In genomic region chr9:30936674-30937438, GRCm38 (mm10) we compare ENCODE assay signal across 8 mouse cellular contexts. TPM values are rescaled to one million over a fixed set of nuclear protein-coding genes. Genes with fewer than 3 reads are reported as not detected.
DNase-seq lines count a peak whose midpoint lies in the region; ATAC-seq and TF ChIP-seq lines count a peak whose summit lies in the region.

No protein-coding gene starts in this region.

- ATAC-seq in forebrain, embryonic 14.5 days, result peak; percentile 80
- no peak for ATAC-seq in liver, embryonic 14.5 days (ENCODE audit: insufficient read depth)

- DNase-seq in ovary, postnatal 36 days (ENCODE audit: low spot score), result peak; percentile 54
- no peak for DNase-seq in ovary, postnatal 14 days (ENCODE audit: low spot score)
- DNase-seq in adrenal gland, postnatal 14 days, result peak; percentile 79
- DNase-seq in forebrain, embryonic 14.5 days (ENCODE audit: low spot score), result peak; percentile 90
- peak; percentile 39 for DNase-seq in induced T-regulatory cell, adult 2 months (ENCODE audit: low read depth)
- DNase-seq in liver, embryonic 14.5 days (ENCODE audit: low read depth in 3 of 3, low spot score in 3 of 3), result peak in 1 of 3 experiments; percentile 19
- DNase-seq in right cerebral cortex, adult 2 months (ENCODE audit: low spot score in 2 of 2), result peak; percentile 68 to 70
- DNase-seq in ovary, adult 18-20 months (ENCODE audit: low spot score), result no peak

- no peak overlapping the region for H3K9ac ChIP-seq in forebrain, embryonic 14.5 days (ENCODE audit: low read length)
- H3K9ac ChIP-seq in liver, embryonic 14.5 days (replicated peaks), result no peak overlapping the region

- peak; percentile 60 for TF ChIP-seq CTCF in liver, embryonic 14.5 days (IDR thresholded peaks at IDR 0.05; ENCODE audit: low read depth)

- peaks cover 15% of the 10 kb centered on the region for H3K27me3 ChIP-seq in forebrain, embryonic 14.5 days (replicated peaks; ENCODE audit: control insufficient read depth, insufficient read depth, low read length)
- peaks cover 14% of the 10 kb centered on the region for H3K27me3 ChIP-seq in liver, embryonic 14.5 days (ENCODE audit: control insufficient read depth, insufficient read depth, low read length)

- H3K4me1 ChIP-seq in forebrain, embryonic 14.5 days (ENCODE audit: control insufficient read depth, insufficient read depth, low read length), result no peaks in the 10 kb centered on the region
- no peaks in the 10 kb centered on the region for H3K4me1 ChIP-seq in liver, embryonic 14.5 days (replicated peaks; ENCODE audit: control insufficient read depth in 2 of 2, insufficient read depth in 2 of 2, low read length in 1 of 2)

- TF ChIP-seq EP300 in liver, embryonic 14.5 days (IDR thresholded peaks at IDR 0.05; ENCODE audit: low read depth), result no peak

- no peak overlapping the region for H3K27ac ChIP-seq in forebrain, embryonic 14.5 days (ENCODE audit: low read depth, low read length)
- no peak overlapping the region for H3K27ac ChIP-seq in liver, embryonic 14.5 days

- no peaks in the 10 kb centered on the region for H3K9me3 ChIP-seq in forebrain, embryonic 14.5 days (replicated peaks; ENCODE audit: control insufficient read depth, low read length)
- no peaks in the 10 kb centered on the region for H3K9me3 ChIP-seq in liver, embryonic 14.5 days (ENCODE audit: control insufficient read depth, low read length)

- 36% methylated on average over 9 of the region's 9 CpGs for WGBS in forebrain, embryonic 14.5 days
- WGBS in liver, embryonic 14.5 days (ENCODE audit: insufficient replicate concordance), result 21% methylated on average over 9 of the region's 9 CpGs

- no peaks in the 10 kb centered on the region for H3K36me3 ChIP-seq in forebrain, embryonic 14.5 days (ENCODE audit: control insufficient read depth, insufficient read depth, low read length)
- no peaks in the 10 kb centered on the region for H3K36me3 ChIP-seq in liver, embryonic 14.5 days (replicated peaks; ENCODE audit: control insufficient read depth, insufficient read depth, low read depth)

- no peak overlapping the region for H3K4me2 ChIP-seq in forebrain, embryonic 14.5 days (ENCODE audit: low read length)
- H3K4me2 ChIP-seq in liver, embryonic 14.5 days (ENCODE audit: low read depth), result no peak overlapping the region

- H3K4me3 ChIP-seq in forebrain, embryonic 14.5 days (ENCODE audit: low read depth, low read length), result no peak overlapping the region
- H3K4me3 ChIP-seq in liver, embryonic 14.5 days (ENCODE audit: insufficient read depth in 1 of 2, low read depth in 2 of 2, low read length in 2 of 2), result no peak overlapping the region

RNA-seq across cellular contexts. Expression of gene Adamts8, which starts 5.5 kb away (rescaled TPM):
- 0.37 and 0.38 TPM in 2 replicates for total RNA-seq in adrenal gland, postnatal 14 days (2021)
- polyA plus RNA-seq in forebrain, embryonic 14.5 days (2014; fragmentation: Nextera tagmentation; extraction: Ambion mirVana), result 0.72 and 0.95 TPM in 2 replicates
- polyA plus RNA-seq in liver, embryonic 14.5 days (2012; rRNA removed), result 0.02 and 0.07 TPM in 2 replicates
- 0.04 and 0.11 TPM in 2 replicates for polyA plus RNA-seq in liver, embryonic 14.5 days (2014; fragmentation: Nextera tagmentation; extraction: Ambion mirVana)

RNA-seq across cellular contexts. Expression of gene Adamts15, which starts 14.6 kb away (rescaled TPM):
- 3.8 and 5.2 TPM in 2 replicates for total RNA-seq in adrenal gland, postnatal 14 days (2021)
- polyA plus RNA-seq in forebrain, embryonic 14.5 days (2014; fragmentation: Nextera tagmentation; extraction: Ambion mirVana), result 2.4 and 2.8 TPM in 2 replicates
- 0.29 and 0.38 TPM in 2 replicates for polyA plus RNA-seq in liver, embryonic 14.5 days (2012; rRNA removed)
- polyA plus RNA-seq in liver, embryonic 14.5 days (2014; fragmentation: Nextera tagmentation; extraction: Ambion mirVana), result 0.33 and 0.49 TPM in 2 replicates

Comparison
In these comparisons a context has a peak if more than half of its experiments do, and no peak if none do; other contexts are left out.
1. DNase-seq: peak in ovary, postnatal 36 days (single experiment), adrenal gland, postnatal 14 days (single experiment), forebrain, embryonic 14.5 days (single experiment), induced T-regulatory cell, adult 2 months (single experiment) and right cerebral cortex, adult 2 months (2 of 2); none in ovary, postnatal 14 days (single experiment) and ovary, adult 18-20 months (single experiment).